Mouse (Mus musculus): ENCODE measurements around the gene Akap13.
A peak's percentile ranks its signal among the peaks of the same experiment; 100 is the strongest.

DNA sequence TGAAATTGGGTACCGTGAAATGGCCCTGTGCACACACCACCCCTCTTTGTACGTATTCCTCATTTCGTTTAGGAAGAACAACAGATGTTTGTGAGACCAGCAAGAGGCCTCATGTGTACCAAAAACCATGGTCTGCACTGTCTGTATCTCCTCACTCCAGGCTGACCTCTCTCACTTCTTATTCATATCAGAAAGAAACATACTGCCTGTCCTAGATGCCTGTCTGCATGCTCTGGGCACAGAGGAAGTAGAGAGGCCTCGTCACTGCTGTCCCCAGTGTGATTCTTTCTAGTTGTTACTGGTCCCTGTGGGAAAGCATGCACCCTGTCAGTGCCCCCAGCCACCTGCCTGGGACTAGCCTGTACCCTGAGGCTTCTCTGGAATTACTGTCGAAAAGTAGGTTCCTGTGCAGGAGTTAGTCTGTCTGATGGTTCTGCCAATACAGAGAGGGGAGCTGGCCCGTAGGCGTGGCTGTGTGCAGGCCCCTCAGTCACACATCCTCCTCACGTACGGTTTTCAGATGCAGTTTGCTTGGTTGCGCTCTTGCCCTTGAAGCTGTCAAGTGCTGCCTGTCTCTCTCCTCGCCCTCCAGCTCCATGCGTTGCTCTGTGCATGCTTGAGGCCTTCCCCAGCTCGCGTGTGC, 295.9 kb downstream of the Akap13 start:
- TF ChIP-seq CTCF (IDR thresholded peaks at IDR 0.05; ENCODE audit: insufficient read depth, low read length) (no peak), POLR2A (IDR thresholded peaks at IDR 0.05; ENCODE audit: borderline replicate concordance, extremely low read depth, low read depth, low read length) (0 out of 2 replicates have a peak, but pooled peaks have one; percentile 8)
